Mouse (Mus musculus) stomach, embryonic 14.5 days (tissue): ENCODE data around the gene Zfp639. TPM values are rescaled to one million over a fixed set of nuclear protein-coding genes. Genes with fewer than 3 reads are reported as not detected.

ENCODE experiments used
- ATAC-seq: fragments of 200-750 bp; cut with Nextera tagmentation; 2 replicates; pipeline ENCODE4 v1.8.0; 2017; ENCODE audit warnings: low read depth, moderate TSS enrichment; ENCODE audit not compliant: insufficient number of reproducible peaks, insufficient read depth, low FRiP score
- H3K27ac ChIP-seq: fragments of 300-500 bp; sonication (generic); 2 replicates; pipeline ENCODE4 v1.5.1; 2014; ENCODE audit warnings: mild to moderate bottlenecking, low read length, moderate library complexity, mixed read lengths
- H3K27me3 ChIP-seq: fragments of 300-500 bp; sonication (generic); 2 replicates; pipeline ENCODE4 v1.6.1; 2014; ENCODE audit warnings: low read length, control low read depth, mixed read lengths; ENCODE audit not compliant: control insufficient read depth, insufficient read depth
- H3K36me3 ChIP-seq: fragments of 300-500 bp; sonication (generic); 2 replicates; pipeline ENCODE4 v1.6.1; 2014; ENCODE audit warnings: mild to moderate bottlenecking, control low read depth, low read length, moderate library complexity, mixed read lengths; ENCODE audit not compliant: control insufficient read depth, insufficient read depth
- H3K4me1 ChIP-seq: fragments of 300-500 bp; sonication (generic); 2 replicates; pipeline ENCODE4 v1.6.1; 2014; ENCODE audit warnings: low read length, control low read depth, mixed read lengths; ENCODE audit not compliant: control insufficient read depth, insufficient read depth
- H3K4me2 ChIP-seq: fragments of 300-500 bp; sonication (generic); replicated peaks from 2 replicates; pipeline ENCODE4 v1.6.1; 2014; ENCODE audit warnings: low read depth, low read length, control low read depth
- H3K4me3 ChIP-seq: fragments of 300-500 bp; sonication (generic); 2 replicates; pipeline ENCODE4 v1.5.1; 2014; ENCODE audit warnings: low read depth, low read length, control low read depth
- H3K9ac ChIP-seq: fragments of 300-500 bp; sonication (generic); replicated peaks from 2 replicates; pipeline ENCODE4 v1.6.1; 2014; ENCODE audit warnings: low read depth, mild to moderate bottlenecking, control low read depth, low read length, moderate library complexity, mixed read lengths
- H3K9me3 ChIP-seq: fragments of 300-500 bp; sonication (generic); 2 replicates; pipeline ENCODE4 v1.6.1; 2016; ENCODE audit warnings: low read depth, low read length, control low read depth; ENCODE audit not compliant: control insufficient read depth
- WGBS: fragments of 180-500 bp; shearing (Covaris S2); extraction: QIAGEN DNeasy Blood & Tissue Kit; methylation state at CpG from one replicate; pipeline ENCODE4 v1.1.7; 2014; 5-methylcytosine and 5-hydroxymethylcytosine counted together
- polyA plus RNA-seq: library from polyadenylated mRNA; unstranded; fragments of >200 nt; fragmentation: Nextera tagmentation; extraction: Ambion mirVana; gene quantifications from 2 replicates; pipeline ENCODE4 v1.2.1, GENCODE M21; 2014

Gene Zfp639
- polyA plus RNA-seq, 1 experiment from 2014 or later = 46.5 TPM

DNA sequence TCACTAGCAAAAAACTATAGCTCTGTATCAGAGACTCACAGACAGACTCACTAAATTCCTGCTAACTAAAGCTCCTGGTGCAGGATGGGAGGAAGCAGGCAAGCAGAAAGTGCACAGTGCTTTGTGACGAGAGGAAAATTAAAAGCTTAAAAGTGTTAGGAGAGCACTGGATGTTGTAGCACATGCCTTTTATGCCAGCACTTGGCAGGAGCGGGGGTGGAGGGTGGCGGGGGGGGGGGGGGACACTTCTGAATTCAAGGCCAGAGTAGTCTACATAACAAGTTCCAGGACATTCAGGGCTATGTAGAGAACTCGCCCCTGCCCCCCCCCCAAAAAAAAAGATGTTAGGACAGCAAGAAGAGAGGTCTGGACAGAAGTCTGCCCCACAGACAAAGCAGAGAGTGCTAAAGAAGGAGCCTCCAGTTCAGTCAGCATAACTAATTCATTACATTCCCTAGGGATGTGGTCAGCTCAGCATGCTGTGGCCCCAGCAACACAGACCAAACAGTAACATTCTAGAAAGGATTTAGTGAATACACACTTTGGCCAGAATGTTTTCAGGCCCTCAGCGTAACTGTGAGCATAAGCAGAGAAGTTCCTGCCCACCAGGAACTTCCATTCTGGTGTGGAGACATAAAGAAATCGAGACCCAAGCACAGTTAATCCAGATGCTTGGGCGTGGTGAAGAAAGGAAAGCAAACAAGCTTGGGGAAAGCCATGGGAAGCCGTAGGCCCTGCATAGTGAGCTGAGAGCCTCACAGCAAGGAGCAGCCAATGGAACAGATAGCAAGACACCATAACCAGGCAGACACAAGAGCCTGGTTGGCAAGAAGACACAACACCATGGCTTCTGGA, 14.0 kb upstream of the Zfp639 start:
- 50% methylated on average over 8 of the region's 8 CpGs for WGBS
- Histone ChIP-seq H3K36me3 (no peaks in the 10 kb centered on the region), H3K4me3 (no peak overlapping the region), H3K4me1 (no peaks in the 10 kb centered on the region), H3K27me3 (no peaks in the 10 kb centered on the region), H3K4me2 (no peak overlapping the region), H3K9me3 (no peaks in the 10 kb centered on the region), H3K9ac (no peak overlapping the region), H3K27ac (no peak overlapping the region)
- ATAC-seq = no peak

DNA sequence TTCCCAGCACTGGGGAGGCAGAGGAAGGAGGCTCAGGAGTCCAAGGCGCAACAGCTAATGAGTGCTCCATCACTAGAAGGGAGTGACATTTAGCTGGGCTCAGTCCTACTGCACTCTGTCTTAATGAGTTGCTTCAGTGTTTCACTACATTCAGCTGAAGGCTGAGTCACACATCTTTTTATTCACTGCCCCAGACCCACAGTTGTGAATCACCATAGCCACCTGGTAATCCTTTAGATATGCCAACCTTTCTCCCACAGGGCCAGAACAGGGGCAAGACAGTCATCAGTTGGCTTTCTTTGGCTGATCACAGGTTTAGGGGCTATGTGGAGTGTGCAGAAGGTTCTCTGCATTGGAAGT, 13.4 kb upstream of the Zfp639 start:
- WGBS = 93% methylated on average over 1 of the region's 1 CpGs
- Histone ChIP-seq H3K9ac (no peak overlapping the region), H3K36me3 (no peaks in the 10 kb centered on the region), H3K9me3 (no peaks in the 10 kb centered on the region), H3K27me3 (no peaks in the 10 kb centered on the region), H3K27ac (no peak overlapping the region), H3K4me3 (no peak overlapping the region), H3K4me2 (no peak overlapping the region), H3K4me1 (no peaks in the 10 kb centered on the region)
- no peak for ATAC-seq

DNA sequence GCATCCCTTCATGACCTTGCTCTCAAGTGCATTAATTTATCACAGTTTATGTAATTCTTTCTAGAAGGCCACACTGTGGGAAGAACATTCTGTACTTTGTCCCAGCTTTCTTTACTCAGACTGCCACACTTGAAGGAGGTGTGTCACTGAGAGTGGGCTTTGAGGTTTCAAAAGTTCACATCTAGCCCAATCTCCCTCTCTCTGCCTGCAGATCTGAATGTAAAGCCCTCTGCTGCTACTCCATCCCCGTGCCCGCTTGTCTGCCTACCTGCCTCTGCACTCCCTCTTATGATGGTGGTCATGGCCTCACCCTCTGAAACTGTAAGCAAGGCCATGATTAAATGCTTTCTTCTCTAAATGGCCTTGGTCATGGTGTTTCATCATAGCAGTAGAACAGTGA, 9.7 kb upstream of the Zfp639 start:
- no peaks in the 10 kb centered on the region for H3K4me1 ChIP-seq
- ATAC-seq = no peak
- H3K9ac ChIP-seq = no peak overlapping the region
- no peak overlapping the region for H3K4me3 ChIP-seq
- H3K4me2 ChIP-seq = no peak overlapping the region
- no peaks in the 10 kb centered on the region for H3K9me3 ChIP-seq
- no peaks in the 10 kb centered on the region for H3K36me3 ChIP-seq
- no peaks in the 10 kb centered on the region for H3K27me3 ChIP-seq
- 82% methylated on average over 2 of the region's 2 CpGs for WGBS
- H3K27ac ChIP-seq = no peak overlapping the region

DNA sequence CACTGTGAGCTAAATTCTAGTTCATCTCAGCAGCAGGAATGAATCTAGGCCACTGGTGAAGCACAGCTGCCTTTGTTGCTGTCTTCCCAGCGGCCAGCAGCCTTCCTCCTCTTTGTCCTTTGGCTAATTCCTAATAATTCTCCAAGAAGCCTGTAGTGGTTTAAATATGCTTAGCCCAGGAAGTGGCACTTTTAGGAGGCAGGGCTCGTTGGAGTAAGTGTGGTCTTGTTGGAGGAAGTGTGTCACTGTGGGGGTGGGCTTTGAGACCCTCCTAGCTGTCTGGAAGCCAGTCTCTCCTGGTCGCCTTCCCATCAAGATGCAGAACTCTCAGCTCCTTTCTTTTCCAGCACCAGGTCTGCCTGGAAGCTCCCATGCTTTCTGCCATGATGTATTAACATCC, 4.2 kb upstream of the Zfp639 start:
- no peak overlapping the region for H3K4me2 ChIP-seq
- H3K27me3 ChIP-seq = no peaks in the 10 kb centered on the region
- H3K36me3 ChIP-seq = no peaks in the 10 kb centered on the region
- 74% methylated on average over 3 of the region's 3 CpGs for WGBS
- H3K9ac ChIP-seq = no peak overlapping the region
- no peaks in the 10 kb centered on the region for H3K9me3 ChIP-seq
- no peak overlapping the region for H3K4me3 ChIP-seq
- H3K27ac ChIP-seq = no peak overlapping the region
- H3K4me1 ChIP-seq = 0 out of 2 replicates have a peak, but pooled peaks cover 2% of the 10 kb centered on the region
- no peak for ATAC-seq

DNA sequence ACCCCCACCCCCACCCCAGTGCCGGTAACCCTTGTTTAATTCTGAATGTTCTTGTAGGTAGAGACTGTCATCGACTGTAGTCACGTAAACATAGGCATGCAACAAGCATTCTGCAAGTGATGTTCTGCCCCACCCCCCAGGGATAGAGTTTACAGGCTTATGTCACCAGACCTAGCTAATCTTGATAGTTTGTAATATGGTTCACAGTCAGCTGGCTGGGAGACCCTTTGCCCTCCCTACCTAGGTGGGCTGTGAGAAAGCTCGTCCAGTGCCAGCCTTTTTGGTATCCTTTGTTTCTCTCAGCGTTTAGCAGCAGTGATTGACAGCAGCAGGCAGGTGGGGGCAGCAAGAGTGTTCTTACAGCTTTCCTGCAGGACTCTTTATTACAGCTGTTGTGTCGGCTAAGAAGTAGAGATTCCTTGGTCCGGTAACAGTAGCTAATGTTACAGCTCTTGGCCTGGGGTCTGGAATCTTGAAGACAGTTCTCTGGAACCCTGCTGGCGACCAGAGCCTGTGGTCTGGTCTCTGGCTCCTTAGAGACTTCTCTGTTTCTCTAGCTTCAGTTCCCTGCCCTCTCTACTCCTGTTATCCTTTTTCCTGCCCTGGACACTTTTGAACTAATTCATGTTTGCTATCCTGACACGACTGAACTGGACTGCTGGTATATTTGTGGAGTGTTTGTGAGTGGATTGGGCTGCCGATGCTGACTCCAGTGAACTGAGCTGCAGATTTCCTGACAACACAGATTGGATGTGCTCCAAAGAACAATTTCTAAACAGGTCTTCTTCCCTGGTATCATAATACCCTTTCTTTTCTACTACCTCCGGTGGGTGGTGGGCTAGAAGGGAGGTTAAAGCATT, 3.5 kb upstream of the Zfp639 start:
- peaks cover 7% of the 10 kb centered on the region; the same call in 1 of the 2 replicates for H3K4me1 ChIP-seq
- WGBS = 59% methylated on average over 11 of the region's 11 CpGs
- ATAC-seq = no peak
- no peak overlapping the region for H3K9ac ChIP-seq
- no peaks in the 10 kb centered on the region for H3K36me3 ChIP-seq
- H3K27me3 ChIP-seq = no peaks in the 10 kb centered on the region
- no peak overlapping the region for H3K4me3 ChIP-seq
- H3K9me3 ChIP-seq = no peaks in the 10 kb centered on the region
- no peak overlapping the region for H3K27ac ChIP-seq
- no peak overlapping the region for H3K4me2 ChIP-seq

DNA sequence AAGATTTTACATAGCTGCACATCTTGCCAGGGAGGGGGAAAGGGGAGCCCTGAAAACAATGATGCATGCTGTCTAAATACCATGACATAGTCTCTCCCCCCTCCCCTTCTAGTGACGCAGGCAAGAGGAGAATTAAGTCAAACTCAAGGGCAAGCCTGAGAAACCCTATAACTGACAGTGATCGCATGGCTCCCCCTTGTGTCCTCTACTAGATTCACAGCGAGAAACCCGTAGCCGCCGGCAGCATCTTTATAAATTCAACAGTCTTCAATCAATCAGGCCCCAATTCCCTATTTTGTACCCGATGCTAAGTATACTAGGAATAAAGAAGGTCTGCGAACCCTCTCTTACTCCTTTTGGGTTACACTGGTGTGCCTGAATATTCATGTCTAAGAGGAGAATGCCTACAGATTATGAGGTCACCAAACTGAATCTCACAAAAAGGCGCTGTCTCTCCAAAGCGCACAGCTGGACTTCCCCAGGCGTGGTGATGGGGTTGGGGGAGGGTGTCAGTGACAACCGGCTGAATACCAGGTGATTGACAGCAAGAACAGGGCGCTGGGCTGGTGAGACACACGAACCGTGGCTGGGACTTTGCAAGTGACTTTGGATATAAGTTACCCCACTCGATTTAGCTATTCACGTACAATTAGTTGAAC, 1.3 kb upstream of the Zfp639 start:
- H3K4me3 ChIP-seq = 0 out of 2 replicates have a peak overlapping the region, but pooled peaks have one; percentile 8
- ATAC-seq = no peak
- H3K27ac ChIP-seq = no peak overlapping the region
- H3K9ac ChIP-seq = no peak overlapping the region
- WGBS = 3% methylated on average over 17 of the region's 17 CpGs
- H3K4me1 ChIP-seq = peaks cover 20% of the 10 kb centered on the region
- no peaks in the 10 kb centered on the region for H3K27me3 ChIP-seq
- peaks cover 3% of the 10 kb centered on the region; the same call in 1 of the 2 replicates for H3K36me3 ChIP-seq
- H3K4me2 ChIP-seq = peak overlapping the region; percentile 65
- H3K9me3 ChIP-seq = no peaks in the 10 kb centered on the region

DNA sequence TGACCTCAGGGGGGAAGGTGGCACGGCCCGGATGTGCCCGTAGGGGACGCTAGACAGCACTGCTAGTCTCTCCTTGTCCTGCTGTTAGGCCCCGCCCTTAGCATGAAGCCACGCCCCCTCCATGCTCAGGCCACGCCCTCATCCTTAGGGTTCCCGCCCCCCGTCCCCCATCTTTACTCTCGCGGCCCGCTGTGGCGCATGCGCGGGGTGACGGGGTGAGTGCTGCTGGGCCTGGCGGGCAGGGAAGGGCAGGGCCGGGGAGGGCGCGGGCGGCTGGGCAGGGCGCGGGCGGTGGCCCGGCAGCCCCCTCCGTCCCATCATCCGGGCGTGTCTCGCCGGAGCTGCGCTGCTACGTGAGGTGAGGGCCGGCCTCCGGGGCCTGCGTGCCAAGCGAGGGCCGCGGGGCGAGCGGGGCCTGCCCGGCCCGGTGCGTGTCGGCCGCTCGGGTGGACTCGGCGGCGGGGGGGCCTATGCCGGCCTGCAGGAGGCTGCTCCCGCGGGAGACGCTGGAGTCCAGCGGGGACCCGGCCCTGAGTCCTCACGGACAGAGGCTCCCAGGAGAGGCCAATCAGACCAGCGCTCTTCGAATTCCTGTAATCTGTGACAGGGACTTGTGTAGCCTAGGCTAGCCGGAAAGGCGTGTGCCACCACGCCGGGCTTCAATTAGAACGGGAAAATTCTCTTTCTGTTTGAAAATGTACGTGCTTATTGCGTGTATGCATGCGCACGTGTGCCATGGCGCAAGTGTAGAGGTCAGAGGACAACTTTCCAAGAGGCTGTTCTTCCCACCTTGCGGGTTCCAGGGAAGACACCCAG, 524 bp downstream of the Zfp639 start:
- H3K9ac ChIP-seq = peak overlapping the region; percentile 82

More for the DNA sequence above, 524 bp downstream of the Zfp639 start:
- H3K36me3 ChIP-seq = peaks cover 13% of the 10 kb centered on the region
- H3K4me3 ChIP-seq = peak overlapping the region; percentile 83
- H3K4me1 ChIP-seq = peaks cover 20% of the 10 kb centered on the region
- no peaks in the 10 kb centered on the region for H3K9me3 ChIP-seq
- WGBS = under 1% methylated on average over 68 of the region's 69 CpGs
- H3K4me2 ChIP-seq = peak overlapping the region; percentile 65
- ATAC-seq = peak; percentile 95
- H3K27ac ChIP-seq = peak overlapping the region; percentile 80
- H3K27me3 ChIP-seq = no peaks in the 10 kb centered on the region
